Mouse (Mus musculus): Measurements from ENCODE around the gene Ifna16. TPM values are rescaled to one million over a fixed set of nuclear protein-coding genes. Genes with fewer than 3 reads are reported as not detected.
A peak's percentile ranks its signal among the peaks of the same experiment; 100 is the strongest.

Ifna16 gene
- polyA plus RNA-seq, 1 experiment from 2014 or later, result not detected

GRCm38 (mm10) chr4:88681353-88681752, 4.6 kb upstream of the Ifna16 start:
- Histone ChIP-seq H3K4me2 (ENCODE audit: low read depth, low read length) (no peak overlapping the region), H3K36me3 (ENCODE audit: control insufficient read depth, insufficient read depth, low read length) (no peaks in the 10 kb centered on the region), H3K4me1 (ENCODE audit: control insufficient read depth, insufficient read depth, low read length) (no peaks in the 10 kb centered on the region), H3K27ac (ENCODE audit: low read depth, low read length) (no peak overlapping the region), H3K27me3 (ENCODE audit: control insufficient read depth, insufficient read depth, low read length) (no peaks in the 10 kb centered on the region), H3K9me3 (ENCODE audit: control insufficient read depth, low read length) (no peaks in the 10 kb centered on the region), H3K9ac (replicated peaks; ENCODE audit: low read depth, low read length) (no peak overlapping the region), H3K4me3 (ENCODE audit: low read depth, low read length) (no peak overlapping the region)
- ATAC-seq (ENCODE audit: low read depth), result no peak
- 84% methylated on average over 3 of the region's 3 CpGs for WGBS

DNA sequence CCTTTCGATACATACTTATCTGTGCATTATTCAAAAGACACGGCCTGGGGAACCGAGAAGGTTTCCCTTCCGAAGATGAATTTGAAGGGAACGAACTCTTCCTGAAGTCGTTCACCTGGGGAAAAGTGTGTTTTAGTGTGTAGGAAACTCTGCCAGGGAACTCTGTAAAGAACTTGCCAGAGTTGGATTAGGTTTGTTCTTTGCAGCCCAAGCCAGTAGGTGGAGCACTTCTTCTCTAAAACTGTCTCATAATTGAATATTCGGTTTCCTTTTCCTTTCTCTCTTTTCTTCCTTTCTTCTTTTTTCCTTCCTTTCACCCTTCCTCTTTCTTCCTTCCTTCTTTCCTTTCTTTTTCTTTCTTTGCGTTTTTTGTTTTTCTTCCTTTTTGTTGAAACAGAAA, 3.6 kb upstream of the Ifna16 start:
- no peaks in the 10 kb centered on the region for H3K9me3 ChIP-seq (ENCODE audit: control insufficient read depth, low read length)
- H3K4me1 ChIP-seq (ENCODE audit: control insufficient read depth, insufficient read depth, low read length), result no peaks in the 10 kb centered on the region
- no peaks in the 10 kb centered on the region for H3K27me3 ChIP-seq (ENCODE audit: control insufficient read depth, insufficient read depth, low read length)
- no peak overlapping the region for H3K9ac ChIP-seq (replicated peaks; ENCODE audit: low read depth, low read length)
- no peak overlapping the region for H3K4me2 ChIP-seq (ENCODE audit: low read depth, low read length)
- no peaks in the 10 kb centered on the region for H3K36me3 ChIP-seq (ENCODE audit: control insufficient read depth, insufficient read depth, low read length)
- no peak overlapping the region for H3K4me3 ChIP-seq (ENCODE audit: low read depth, low read length)
- no peak overlapping the region for H3K27ac ChIP-seq (ENCODE audit: low read depth, low read length)
- 51% methylated on average over 8 of the region's 8 CpGs for WGBS
- no peak for ATAC-seq (ENCODE audit: low read depth)

DNA sequence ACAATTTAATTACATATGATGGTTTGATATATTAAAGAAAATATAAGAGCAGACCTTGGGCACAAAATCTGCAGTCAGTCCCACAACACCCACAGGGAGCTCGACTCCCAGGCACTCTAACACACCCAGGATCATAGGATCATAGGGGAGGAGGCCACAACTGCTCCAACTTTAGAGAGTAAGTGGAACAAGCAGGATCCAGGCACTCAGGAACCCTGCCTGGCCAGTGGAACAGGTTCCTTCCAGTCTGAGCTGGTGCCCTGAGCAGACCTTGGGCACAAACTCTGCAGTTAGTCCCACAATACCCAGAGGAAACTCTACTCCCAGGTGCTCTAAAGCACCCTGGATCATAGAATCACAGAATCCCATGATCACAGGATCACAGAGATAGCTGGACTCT, 21.3 kb downstream of the Ifna16 start:
- WGBS, result 63% methylated on average over 1 of the region's 1 CpGs
- no peaks in the 10 kb centered on the region for H3K36me3 ChIP-seq (ENCODE audit: control insufficient read depth, insufficient read depth, low read length)
- H3K4me1 ChIP-seq (ENCODE audit: control insufficient read depth, insufficient read depth, low read length), result no peaks in the 10 kb centered on the region
- no peaks in the 10 kb centered on the region for H3K27me3 ChIP-seq (ENCODE audit: control insufficient read depth, insufficient read depth, low read length)
- H3K27ac ChIP-seq (ENCODE audit: low read depth, low read length), result no peak overlapping the region
- H3K4me2 ChIP-seq (ENCODE audit: low read depth, low read length), result no peak overlapping the region
- H3K9me3 ChIP-seq (ENCODE audit: control insufficient read depth, low read length), result no peaks in the 10 kb centered on the region
- no peak overlapping the region for H3K4me3 ChIP-seq (ENCODE audit: low read depth, low read length)
- ATAC-seq (ENCODE audit: low read depth), result no peak
- no peak overlapping the region for H3K9ac ChIP-seq (replicated peaks; ENCODE audit: low read depth, low read length)

DNA sequence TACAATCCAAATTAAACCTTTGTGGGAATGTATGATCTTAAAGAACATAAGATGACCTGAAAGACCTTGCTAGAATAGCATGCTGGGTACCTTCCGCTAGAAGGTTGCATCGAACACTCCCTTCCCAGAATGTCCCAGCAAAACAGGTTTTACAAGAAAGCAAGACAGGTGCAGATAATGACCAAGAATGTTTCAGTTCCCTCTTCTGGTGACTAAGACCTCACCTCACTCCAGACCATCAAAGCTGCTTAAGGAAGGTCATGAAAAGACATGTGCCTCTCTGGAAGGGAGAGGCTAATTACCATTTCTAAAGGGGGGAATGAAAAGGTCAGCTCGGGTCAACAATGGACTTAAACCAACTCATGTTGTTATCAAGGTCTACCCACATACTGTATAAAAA, 23.1 kb downstream of the Ifna16 start:
- no peaks in the 10 kb centered on the region for H3K27me3 ChIP-seq (ENCODE audit: control insufficient read depth, insufficient read depth, low read length)
- ATAC-seq (ENCODE audit: low read depth), result no peak
- H3K36me3 ChIP-seq (ENCODE audit: control insufficient read depth, insufficient read depth, low read length), result no peaks in the 10 kb centered on the region
- H3K9me3 ChIP-seq (ENCODE audit: control insufficient read depth, low read length), result no peaks in the 10 kb centered on the region
- H3K4me3 ChIP-seq (ENCODE audit: low read depth, low read length), result no peak overlapping the region
- WGBS, result 75% methylated on average over 3 of the region's 3 CpGs
- no peak overlapping the region for H3K9ac ChIP-seq (replicated peaks; ENCODE audit: low read depth, low read length)
- H3K4me1 ChIP-seq (ENCODE audit: control insufficient read depth, insufficient read depth, low read length), result no peaks in the 10 kb centered on the region
- H3K27ac ChIP-seq (ENCODE audit: low read depth, low read length), result no peak overlapping the region
- H3K4me2 ChIP-seq (ENCODE audit: low read depth, low read length), result no peak overlapping the region

DNA sequence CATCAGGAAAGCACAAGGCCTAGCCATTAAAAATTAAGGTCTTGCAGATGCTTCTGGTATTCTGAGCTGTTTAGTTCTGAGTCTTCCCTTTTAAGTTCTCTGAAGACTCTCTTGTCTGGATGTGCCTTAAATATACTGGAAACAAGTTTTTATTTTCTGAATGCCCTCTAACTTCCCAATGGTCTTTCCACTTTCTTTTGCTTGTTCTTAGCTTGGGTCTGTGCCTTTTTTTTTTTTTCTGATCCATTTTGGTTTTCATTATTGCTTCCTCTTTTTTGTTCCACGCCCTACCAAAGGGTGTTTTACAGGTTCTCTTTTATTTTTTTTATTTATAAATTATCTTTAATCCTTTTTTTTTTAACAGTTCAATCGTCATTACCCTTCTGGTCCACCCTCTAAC, 32.4 kb downstream of the Ifna16 start, which contains the start of gene Ifna13:
Gene Ifna13 (minus strand): TSS at position 101 of the 400 bp plus-strand sequence.
- H3K4me2 ChIP-seq (ENCODE audit: low read depth, low read length), result no peak within 1 kb of the TSS
- 65% methylated on average over 2 of the region's 2 CpGs for WGBS
- no peak within 1 kb of the TSS for H3K9ac ChIP-seq (replicated peaks; ENCODE audit: low read depth, low read length)
- H3K4me1 ChIP-seq (ENCODE audit: control insufficient read depth, insufficient read depth, low read length), result no peaks in the 10 kb centered on the region
- no peaks in the 10 kb centered on the region for H3K36me3 ChIP-seq (ENCODE audit: control insufficient read depth, insufficient read depth, low read length)
- no peaks in the 10 kb centered on the region for H3K9me3 ChIP-seq (ENCODE audit: control insufficient read depth, low read length)
- no peak within 1 kb of the TSS for H3K27ac ChIP-seq (ENCODE audit: low read depth, low read length)
- ATAC-seq (ENCODE audit: low read depth), result no peak
- no peaks in the 10 kb centered on the region for H3K27me3 ChIP-seq (ENCODE audit: control insufficient read depth, insufficient read depth, low read length)
- H3K4me3 ChIP-seq (ENCODE audit: low read depth, low read length), result no peak within 1 kb of the TSS

DNA sequence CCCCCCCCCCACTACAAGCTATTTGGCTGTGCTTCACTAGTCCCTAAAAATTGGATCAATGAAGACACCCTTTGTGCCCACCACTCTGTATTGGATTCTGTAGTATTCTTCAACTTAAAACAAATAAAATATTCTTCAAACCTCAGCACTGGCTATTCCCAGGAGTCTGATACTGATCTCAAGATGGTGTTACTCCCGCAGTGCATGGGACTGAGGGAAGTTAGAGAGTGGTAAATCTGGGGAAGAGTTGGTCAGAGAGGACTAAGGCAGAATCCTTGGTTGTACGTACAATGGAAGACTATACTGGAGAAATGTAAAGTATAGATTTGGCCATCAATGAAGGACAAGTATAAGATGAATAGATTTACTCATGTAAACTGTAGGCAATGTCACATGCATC, 34.2 kb downstream of the Ifna16 start:
- no peaks in the 10 kb centered on the region for H3K4me1 ChIP-seq (ENCODE audit: control insufficient read depth, insufficient read depth, low read length)
- no peaks in the 10 kb centered on the region for H3K9me3 ChIP-seq (ENCODE audit: control insufficient read depth, low read length)
- no peaks in the 10 kb centered on the region for H3K36me3 ChIP-seq (ENCODE audit: control insufficient read depth, insufficient read depth, low read length)
- no peak overlapping the region for H3K27ac ChIP-seq (ENCODE audit: low read depth, low read length)
- WGBS, result 40% methylated on average over 2 of the region's 2 CpGs
- no peaks in the 10 kb centered on the region for H3K27me3 ChIP-seq (ENCODE audit: control insufficient read depth, insufficient read depth, low read length)
- ATAC-seq (ENCODE audit: low read depth), result no peak
- no peak overlapping the region for H3K9ac ChIP-seq (replicated peaks; ENCODE audit: low read depth, low read length)
- no peak overlapping the region for H3K4me2 ChIP-seq (ENCODE audit: low read depth, low read length)
- no peak overlapping the region for H3K4me3 ChIP-seq (ENCODE audit: low read depth, low read length)

- Histone ChIP-seq H3K27me3 (ENCODE audit: control insufficient read depth, insufficient read depth, low read length) (no peaks in the 10 kb centered on the region), H3K9me3 (ENCODE audit: control insufficient read depth, low read length) (no peaks in the 10 kb centered on the region), H3K4me2 (ENCODE audit: low read depth, low read length) (peak overlapping the region; percentile 35), H3K4me1 (ENCODE audit: control insufficient read depth, insufficient read depth, low read length) (no peaks in the 10 kb centered on the region), H3K4me3 (ENCODE audit: low read depth, low read length) (peak overlapping the region; percentile 13; the same call in 1 of the 2 replicates), H3K9ac (replicated peaks; ENCODE audit: low read depth, low read length) (no peak overlapping the region), H3K36me3 (ENCODE audit: control insufficient read depth, insufficient read depth, low read length) (no peaks in the 10 kb centered on the region), H3K27ac (ENCODE audit: low read depth, low read length) (no peak overlapping the region)
- WGBS, result 18% methylated on average over 11 of the region's 11 CpGs
- peak; percentile 96 for ATAC-seq (ENCODE audit: low read depth)
These were observed 35.5 kb downstream of the Ifna16 start for GRCm38 (mm10) chr4:88641077-88641831.

DNA sequence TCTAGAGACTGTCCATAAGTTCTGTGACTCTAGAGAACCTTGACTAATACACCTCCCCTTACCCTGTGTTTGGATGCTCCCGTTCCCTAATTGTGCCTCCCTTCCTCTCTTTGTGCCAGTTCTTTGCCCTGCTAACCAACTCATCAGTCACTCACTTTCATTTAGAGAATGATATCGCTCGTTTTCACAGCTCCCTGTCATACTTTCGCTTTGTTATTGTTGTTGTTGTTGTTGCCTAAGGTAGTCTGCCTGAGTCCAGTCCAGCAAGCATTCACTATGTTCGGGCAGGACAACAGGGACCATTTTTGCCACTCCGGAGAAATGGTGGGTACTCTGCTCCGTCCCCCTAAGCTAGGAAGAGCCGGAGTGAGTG, 36.0 kb downstream of the Ifna16 start:
- ATAC-seq (ENCODE audit: low read depth), result no peak
- Histone ChIP-seq H3K27me3 (ENCODE audit: control insufficient read depth, insufficient read depth, low read length) (no peaks in the 10 kb centered on the region), H3K9ac (replicated peaks; ENCODE audit: low read depth, low read length) (no peak overlapping the region), H3K9me3 (ENCODE audit: control insufficient read depth, low read length) (no peaks in the 10 kb centered on the region), H3K27ac (ENCODE audit: low read depth, low read length) (no peak overlapping the region), H3K4me3 (ENCODE audit: low read depth, low read length) (peak overlapping the region; percentile 13; the same call in 1 of the 2 replicates), H3K4me2 (ENCODE audit: low read depth, low read length) (peak overlapping the region; percentile 35), H3K36me3 (ENCODE audit: control insufficient read depth, insufficient read depth, low read length) (no peaks in the 10 kb centered on the region), H3K4me1 (ENCODE audit: control insufficient read depth, insufficient read depth, low read length) (no peaks in the 10 kb centered on the region)
- WGBS, result 63% methylated on average over 8 of the region's 8 CpGs

GRCm38 (mm10) chr4:88634311-88634710, 42.4 kb downstream of the Ifna16 start, which contains the start of gene C87499:
Gene C87499 (minus strand): TSS chr4:88634411.
- 95% methylated on average over 4 of the region's 4 CpGs for whole genome bisulfite sequencing
- Histone ChIP-seq H3K4me1 (ENCODE audit: control insufficient read depth, insufficient read depth, low read length) (no peaks in the 10 kb centered on the region), H3K36me3 (ENCODE audit: control insufficient read depth, insufficient read depth, low read length) (no peaks in the 10 kb centered on the region), H3K27me3 (ENCODE audit: control insufficient read depth, insufficient read depth, low read length) (no peaks in the 10 kb centered on the region), H3K9ac (replicated peaks; ENCODE audit: low read depth, low read length) (no peak within 1 kb of the TSS), H3K9me3 (ENCODE audit: control insufficient read depth, low read length) (no peaks in the 10 kb centered on the region), H3K27ac (ENCODE audit: low read depth, low read length) (no peak within 1 kb of the TSS), H3K4me2 (ENCODE audit: low read depth, low read length) (no peak within 1 kb of the TSS), H3K4me3 (ENCODE audit: low read depth, low read length) (no peak within 1 kb of the TSS)
- no peak for ATAC-seq (ENCODE audit: low read depth)
